Mouse (Mus musculus): ENCODE data around the gene Srbd1. TPM values are rescaled to one million over a fixed set of nuclear protein-coding genes. Genes with fewer than 3 reads are reported as not detected.

Srbd1 gene
- total RNA-seq, 2 experiments from 2014 or later, result 14.3 to 15.9 TPM

DNA sequence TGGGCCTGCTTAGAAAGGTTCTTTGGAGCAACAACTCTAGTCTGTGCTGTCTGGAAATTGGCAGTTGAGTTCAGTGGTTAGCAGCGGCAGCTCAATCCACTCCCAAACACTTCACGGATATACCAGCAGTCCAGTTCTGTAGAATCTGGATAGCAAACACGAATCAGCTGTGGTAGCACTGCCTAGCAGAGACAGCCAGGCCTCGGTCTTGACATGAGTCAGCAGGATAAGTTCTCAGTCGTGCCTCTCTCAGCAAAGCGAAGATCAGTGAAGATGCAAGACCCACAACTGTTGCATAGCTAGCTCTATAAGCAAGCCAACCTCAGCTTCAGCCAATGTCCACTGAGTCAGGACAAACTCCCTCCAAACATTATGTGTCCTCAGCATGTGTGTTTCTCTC is 142.9 kb downstream of the Srbd1 start:
- intact Hi-C loops (cut with DNase I), result no loop called here
- no peak for DNase-seq (ENCODE audit: extremely low spot score in 1 of 2, low spot score in 2 of 2)

DNA sequence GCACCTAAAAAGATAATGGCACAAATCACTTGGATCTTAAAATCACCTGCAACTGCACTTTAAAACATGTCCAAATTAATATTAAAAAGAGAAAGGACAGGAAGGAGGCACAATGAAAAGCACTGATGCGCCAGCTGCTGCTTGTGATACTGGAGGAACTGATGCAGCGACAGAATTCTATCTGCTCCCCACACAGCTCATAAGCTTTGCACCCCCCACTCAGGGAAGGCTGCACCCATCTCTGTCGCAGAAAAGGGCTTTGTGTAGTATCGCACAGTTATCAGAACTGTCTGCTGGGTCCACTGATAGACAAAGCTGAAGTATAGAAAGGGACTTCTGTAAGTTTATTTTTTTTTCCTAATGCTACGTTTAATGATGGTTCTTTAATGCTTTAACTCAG is 143.3 kb downstream of the Srbd1 start:
- DNase-seq (ENCODE audit: extremely low spot score in 1 of 2, low spot score in 2 of 2), result no peak
- intact Hi-C loops (cut with DNase I), result no loop called here

DNA sequence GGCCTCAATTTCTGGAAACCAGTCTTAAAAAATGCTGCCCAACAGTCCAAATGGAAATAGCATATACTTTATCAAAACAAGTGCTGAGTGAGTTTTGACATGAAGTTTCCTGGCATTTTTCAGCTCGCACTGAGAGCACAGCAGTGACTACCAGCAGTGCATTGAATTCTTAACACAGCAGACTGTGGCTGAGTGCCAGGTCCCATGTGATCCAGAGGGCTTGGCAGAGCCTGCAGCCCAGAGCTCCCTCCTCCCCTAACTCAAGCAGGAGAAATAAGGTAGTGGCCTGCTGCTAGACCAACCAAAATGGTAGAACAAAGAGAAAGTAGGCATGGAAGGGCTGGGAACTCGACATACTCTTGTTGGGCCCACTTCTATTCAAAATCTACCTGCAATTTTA is 149.2 kb downstream of the Srbd1 start:
- DNase-seq (ENCODE audit: extremely low spot score in 1 of 2, low spot score in 2 of 2), result peak; percentile 62 to 85
- intact Hi-C loops (cut with DNase I), result no loop called here

DNA sequence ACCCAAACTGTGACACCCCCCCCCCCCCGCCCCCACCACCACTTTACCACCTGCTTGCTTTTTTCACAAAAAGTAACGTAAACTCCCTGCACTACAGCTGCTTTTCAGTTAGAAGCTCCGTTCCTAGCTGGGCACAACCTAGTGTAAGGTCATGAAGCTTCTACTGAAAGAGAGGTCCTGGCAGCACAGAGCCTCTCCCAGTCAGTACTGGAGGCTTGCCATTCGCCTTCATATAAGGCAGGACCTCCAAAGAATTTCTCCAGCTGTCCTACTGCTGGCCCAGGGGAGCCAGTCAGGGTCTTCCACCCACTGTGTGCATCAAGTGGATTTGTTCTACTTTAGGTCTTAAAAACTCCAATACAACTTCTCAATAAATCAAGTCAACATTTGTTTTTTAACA is 149.9 kb downstream of the Srbd1 start:
- no peak for DNase-seq (ENCODE audit: extremely low spot score in 1 of 2, low spot score in 2 of 2)
- intact Hi-C loops (cut with DNase I), result no loop called here

DNA sequence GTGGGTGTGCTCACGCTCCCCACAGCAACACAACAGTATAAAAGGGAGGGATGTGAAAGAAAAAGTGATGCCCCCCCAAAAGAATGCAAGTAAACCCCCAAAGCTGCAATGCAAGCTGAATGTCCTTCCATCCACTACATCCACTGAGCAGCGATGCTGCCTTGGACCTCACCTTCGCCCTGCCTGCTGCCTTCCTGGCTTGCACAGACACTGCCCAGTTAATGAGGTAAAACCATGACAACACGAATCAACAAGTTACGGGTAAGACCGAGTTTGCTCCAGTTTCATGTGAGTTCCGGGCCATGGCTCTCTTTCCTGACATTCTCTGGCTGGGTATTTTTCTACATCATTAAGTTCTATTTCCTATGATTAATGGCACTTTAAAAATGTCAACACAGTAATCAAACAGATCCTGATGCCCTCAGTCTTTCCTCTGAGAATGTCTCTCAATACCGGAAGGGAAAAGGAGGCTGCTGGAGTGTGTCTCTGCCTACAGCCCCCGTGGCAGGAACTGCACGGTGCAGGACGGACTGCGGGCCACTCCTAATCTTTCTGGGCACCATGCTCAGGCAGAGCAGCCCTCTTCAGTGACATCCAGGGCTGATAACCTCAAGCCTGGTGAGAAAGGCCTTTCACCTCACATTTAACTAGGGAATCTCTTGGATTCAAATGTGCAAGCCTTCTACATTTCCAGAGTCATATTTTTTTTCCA is 155.8 kb downstream of the Srbd1 start:
- DNase-seq (ENCODE audit: extremely low spot score in 1 of 2, low spot score in 2 of 2), result no peak
- intact Hi-C loops (cut with DNase I), result no loop called here

DNA sequence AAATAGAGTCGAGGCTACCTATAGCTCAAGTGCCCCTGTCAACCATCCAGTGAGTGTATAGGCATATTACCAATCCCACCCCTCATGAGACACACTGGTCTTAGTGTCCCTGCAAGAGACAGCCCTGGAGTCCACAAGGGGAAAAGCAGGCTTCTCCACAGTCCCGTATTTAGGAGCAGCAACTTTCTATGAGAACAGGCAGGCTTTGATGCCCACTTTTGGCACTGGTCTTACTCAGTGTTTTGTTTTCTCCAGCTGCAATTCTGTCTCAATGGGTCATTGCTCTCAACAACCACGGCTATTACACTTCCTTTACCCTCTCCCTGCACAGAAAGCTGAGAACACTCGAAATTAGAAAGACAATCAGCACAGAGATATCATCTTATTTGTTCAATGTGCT is 157.4 kb downstream of the Srbd1 start:
- intact Hi-C loops (cut with DNase I), result no loop called here
- DNase-seq (ENCODE audit: extremely low spot score in 1 of 2, low spot score in 2 of 2), result no peak

DNA sequence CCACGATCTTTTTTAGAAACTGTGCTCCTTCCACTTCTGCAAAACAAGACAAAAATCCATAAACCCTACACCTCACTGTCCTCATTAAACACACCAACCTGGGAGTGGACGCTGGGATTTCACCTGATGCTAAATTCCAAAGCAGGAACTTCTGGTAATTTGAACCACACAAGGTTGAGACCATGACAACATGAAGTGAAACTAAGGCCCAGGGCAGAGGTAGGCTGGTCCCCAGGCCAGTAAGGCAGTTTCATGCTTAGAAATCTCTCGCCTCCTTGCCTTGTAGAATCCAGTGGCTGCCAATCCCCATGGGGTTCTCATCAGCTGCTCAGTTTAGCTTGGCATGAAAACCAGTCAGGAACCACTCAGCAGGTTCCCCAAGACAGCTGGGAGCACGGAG is 158.4 kb downstream of the Srbd1 start:
- intact Hi-C loops (cut with DNase I), result no loop called here

DNA sequence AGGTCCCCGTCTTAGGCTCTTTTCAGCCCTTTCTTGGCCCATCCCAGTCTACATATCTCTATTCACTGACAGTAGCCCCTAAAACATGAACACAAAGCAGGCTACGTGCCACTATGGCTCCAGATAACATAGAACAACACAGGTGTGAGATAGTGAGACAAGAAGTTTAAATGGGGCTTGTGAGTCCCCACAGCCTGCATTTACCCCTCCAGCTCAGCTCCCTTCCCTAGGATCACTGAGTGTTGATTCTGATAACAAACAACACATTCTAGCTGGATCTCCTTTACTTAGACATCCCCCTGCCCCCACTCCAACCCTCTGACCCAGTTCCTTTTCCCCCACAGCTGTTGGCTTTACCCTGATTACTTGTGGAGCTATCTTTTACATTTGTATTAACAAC is 158.8 kb downstream of the Srbd1 start:
- intact Hi-C loops (cut with DNase I), result no loop called here
- no peak for DNase-seq (ENCODE audit: extremely low spot score in 1 of 2, low spot score in 2 of 2)

More for the DNA sequence above, 158.4 kb downstream of the Srbd1 start:
- no peak for DNase-seq (ENCODE audit: extremely low spot score in 1 of 2, low spot score in 2 of 2)

DNA sequence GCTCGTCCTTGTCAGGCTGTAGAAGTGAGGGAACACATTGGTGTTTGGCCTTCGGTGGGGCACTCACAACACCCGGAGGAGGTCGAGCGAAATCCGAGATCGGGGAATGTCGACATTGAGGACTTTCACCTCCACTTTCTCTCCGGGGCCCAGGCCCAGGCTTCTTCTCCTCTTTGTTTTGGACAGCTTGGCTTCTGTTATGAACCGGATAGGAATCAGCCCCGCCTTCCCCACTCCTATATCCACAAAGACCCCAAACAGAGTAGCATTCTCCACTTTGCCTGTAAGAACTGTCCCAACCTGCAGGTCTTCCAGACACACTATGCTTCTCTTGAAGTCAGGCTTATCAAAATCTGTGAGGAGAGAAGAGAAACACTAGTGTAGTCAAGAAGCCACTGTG is 159.8 kb downstream of the Srbd1 start:
- intact Hi-C loops (cut with DNase I), result no loop called here

DNA sequence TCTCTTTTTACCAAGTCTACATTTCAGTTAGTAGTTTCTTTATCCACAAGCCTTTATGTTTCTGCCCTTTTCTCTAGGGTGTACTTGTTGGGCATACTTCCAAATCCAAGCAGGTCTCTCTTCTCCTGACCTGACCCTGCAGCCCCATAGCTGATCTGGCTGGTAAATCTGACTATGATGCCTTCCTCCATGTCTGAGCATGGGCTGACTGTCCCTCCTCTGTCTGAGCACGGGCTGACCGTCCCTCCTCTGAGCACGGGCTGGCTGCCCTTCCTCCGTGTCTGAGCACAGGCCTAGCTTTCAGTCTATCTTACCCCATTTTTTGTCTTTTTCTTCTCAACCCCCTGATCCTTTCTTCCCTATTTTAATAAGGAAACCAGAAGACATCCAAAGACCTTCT is 162.7 kb downstream of the Srbd1 start:
- no peak for DNase-seq (ENCODE audit: extremely low spot score in 1 of 2, low spot score in 2 of 2)
- intact Hi-C loops (cut with DNase I), result no loop called here

More for the DNA sequence above, 159.8 kb downstream of the Srbd1 start:
- DNase-seq (ENCODE audit: extremely low spot score in 1 of 2, low spot score in 2 of 2), result no peak

DNA sequence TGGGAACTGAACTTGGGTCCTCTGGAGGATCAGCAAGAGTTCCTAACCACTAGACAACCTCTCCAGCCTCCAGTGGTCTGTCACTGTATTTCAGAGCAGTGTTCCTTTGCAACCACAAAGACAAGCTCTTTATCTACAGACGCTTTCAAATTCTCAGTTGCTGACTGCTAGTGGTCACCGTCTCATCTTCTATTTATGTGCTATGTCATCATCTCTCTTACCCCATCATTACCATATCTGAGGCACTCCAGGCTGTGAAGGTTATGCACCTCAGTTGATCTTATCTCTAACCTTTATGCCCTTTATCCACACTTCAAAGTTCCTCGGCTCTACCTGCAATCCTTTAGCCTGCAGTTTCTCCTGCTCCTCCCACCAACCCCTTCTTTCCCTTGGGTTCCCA is 163.1 kb downstream of the Srbd1 start:
- intact Hi-C loops (cut with DNase I), result no loop called here
- DNase-seq (ENCODE audit: extremely low spot score in 1 of 2, low spot score in 2 of 2), result no peak

DNA sequence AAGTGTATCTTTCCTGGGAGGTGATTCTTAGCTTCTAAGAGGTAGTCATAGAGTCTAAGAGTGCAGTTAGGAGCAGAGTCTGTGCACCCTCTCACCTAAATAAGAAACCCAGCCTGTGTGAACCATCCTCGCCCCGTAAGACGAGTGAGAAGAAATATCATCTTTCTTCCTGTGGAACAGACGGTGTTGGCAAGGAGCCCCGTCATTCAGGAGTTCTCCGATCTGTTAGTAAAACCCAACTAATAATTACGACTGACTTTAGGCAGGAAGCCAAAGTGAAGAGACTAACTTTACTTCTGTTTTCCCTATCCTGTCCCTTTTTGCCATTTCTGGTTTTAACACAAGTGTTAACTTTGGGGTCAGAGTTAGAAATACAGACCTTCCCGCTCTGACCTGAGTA is 166.1 kb downstream of the Srbd1 start:
- no peak for DNase-seq (ENCODE audit: extremely low spot score in 1 of 2, low spot score in 2 of 2)
- intact Hi-C loops (cut with DNase I), result no loop called here

DNA sequence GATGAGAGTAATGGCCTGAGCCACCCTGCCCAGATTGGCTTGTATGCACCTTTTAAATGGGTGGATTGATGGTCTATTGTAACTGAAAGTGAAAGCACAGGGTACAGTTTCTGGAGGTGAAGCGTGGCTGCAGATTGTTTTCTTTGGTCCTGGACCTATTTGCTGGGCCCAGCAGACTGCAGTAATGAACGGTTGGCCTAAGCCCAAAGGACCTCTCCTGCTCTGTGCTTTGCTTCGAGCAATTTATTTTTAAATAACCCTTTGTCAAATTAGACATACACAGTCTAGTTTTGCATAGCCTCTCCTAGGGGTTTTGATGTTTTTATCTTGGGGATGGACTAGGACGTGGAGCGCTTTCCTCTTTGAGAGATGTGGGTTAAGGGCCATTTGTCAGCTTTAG is 169.9 kb downstream of the Srbd1 start:
- intact Hi-C loops (cut with DNase I), result no loop called here
- no peak for DNase-seq (ENCODE audit: extremely low spot score in 1 of 2, low spot score in 2 of 2)

DNA sequence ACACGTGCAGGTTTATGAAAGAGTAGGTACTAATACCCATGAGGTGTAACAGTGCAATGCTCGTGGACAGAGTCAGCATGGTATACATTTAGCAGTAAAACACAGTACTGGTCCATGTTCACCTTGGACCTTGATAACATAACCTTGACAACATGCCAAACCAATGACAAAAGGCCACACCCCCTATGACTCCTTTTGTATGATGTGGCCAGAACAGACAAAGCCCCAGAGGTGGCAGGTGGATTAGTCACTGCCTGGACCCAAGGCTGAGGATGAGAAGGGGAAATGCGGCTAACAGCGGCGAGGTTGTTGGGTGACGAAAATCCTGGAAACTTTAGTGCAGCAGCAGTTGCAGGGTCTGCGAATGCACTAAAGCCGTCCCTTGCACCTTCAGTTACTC is 170.4 kb downstream of the Srbd1 start:
- no peak for DNase-seq (ENCODE audit: extremely low spot score in 1 of 2, low spot score in 2 of 2)
- intact Hi-C loops (cut with DNase I), result no loop called here

DNA sequence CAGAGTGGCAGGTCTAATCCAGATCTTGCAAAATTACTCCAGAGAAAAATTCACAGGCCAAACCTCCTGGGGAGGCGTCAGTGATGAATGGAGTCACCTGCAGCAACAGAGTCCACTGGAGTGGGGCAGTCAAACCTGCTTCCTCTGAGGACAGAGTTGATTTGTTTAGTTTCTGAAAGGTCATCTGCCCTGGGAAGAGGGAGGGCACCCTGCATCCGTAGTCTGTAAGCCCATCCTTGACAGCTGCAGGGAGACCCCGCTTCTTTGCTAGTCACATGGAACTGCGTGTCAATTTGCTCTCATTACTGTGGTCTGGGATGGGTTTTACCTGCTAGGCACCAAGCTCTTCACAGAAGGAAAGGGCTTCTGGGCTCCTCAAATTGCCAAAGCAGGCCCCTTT is 173.9 kb downstream of the Srbd1 start:
- DNase-seq (ENCODE audit: extremely low spot score in 1 of 2, low spot score in 2 of 2), result no peak
- intact Hi-C loops (cut with DNase I), result no loop called here

DNA sequence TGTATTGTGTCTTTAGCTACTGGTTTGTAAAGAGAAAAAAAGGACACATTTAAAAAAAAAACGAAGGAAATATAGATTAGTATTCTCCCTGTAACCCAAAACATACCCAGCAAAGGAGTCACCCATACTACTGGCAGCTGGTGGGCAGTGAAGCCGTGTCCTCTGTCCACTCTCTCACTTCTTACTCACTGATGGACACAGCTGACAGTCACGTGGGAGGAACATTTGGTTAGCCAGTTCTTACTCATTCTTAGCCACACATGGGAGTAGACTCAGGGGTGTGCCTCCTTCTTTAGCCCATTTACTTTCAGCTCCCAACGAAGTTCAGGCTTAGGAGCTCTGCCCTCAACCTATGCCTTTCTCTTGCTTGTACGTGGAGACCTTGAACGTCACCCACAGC is 183.3 kb downstream of the Srbd1 start:
- no peak for DNase-seq (ENCODE audit: extremely low spot score in 1 of 2, low spot score in 2 of 2)
- intact Hi-C loops (cut with DNase I), result no loop called here

DNA sequence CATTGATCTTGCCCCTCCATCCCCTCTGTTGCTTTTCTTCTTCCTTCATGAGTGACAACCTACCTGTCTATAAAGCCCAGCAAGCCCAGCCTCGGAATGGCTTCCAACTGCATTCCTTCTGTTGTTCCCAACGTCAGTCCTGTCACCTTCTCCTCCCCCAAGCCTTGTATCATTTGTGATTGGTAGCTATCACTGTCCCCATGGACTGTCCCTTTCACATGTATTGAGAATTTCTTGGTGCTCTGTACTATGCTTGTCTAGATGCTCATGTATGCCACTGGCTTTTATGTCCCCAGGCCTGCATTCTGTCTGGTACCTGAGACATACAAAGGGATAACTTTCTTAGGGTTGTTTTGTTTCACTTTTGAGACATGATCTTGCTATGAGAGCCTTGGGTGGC is 193.2 kb downstream of the Srbd1 start:
- intact Hi-C loops (cut with DNase I), result no loop called here
- DNase-seq (ENCODE audit: extremely low spot score in 1 of 2, low spot score in 2 of 2), result no peak

DNA sequence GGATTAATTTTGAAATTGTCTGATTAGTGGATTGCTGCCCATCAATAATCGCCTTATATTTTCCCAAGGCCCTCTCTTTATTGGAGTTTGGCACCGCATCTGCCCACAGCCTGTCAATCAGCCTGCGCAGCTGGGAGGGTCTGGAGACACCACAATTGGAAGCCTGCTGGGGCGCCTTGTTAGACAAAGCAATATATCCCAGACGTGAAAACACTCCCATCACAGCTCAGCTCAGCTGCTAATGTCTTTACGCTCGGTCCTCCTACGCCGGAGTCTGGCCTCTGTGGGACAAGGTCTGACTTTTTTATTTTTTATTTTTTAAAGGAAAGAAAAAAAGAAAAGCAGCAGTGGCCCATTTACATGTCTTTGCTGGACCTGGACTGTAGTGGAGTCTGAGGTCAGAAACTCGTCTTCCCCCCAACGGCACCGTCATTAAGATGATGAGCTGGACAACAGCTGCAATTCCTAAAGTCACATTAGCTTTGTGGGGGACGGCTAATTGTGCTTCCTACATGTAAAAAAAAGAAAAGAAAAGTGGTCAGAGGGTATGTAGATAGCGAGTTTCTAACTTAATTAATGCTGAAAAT is 195.0 kb downstream of the Srbd1 start:
- intact Hi-C loops (cut with DNase I), result no loop called here
- DNase-seq (ENCODE audit: extremely low spot score in 1 of 2, low spot score in 2 of 2), result no peak

DNA sequence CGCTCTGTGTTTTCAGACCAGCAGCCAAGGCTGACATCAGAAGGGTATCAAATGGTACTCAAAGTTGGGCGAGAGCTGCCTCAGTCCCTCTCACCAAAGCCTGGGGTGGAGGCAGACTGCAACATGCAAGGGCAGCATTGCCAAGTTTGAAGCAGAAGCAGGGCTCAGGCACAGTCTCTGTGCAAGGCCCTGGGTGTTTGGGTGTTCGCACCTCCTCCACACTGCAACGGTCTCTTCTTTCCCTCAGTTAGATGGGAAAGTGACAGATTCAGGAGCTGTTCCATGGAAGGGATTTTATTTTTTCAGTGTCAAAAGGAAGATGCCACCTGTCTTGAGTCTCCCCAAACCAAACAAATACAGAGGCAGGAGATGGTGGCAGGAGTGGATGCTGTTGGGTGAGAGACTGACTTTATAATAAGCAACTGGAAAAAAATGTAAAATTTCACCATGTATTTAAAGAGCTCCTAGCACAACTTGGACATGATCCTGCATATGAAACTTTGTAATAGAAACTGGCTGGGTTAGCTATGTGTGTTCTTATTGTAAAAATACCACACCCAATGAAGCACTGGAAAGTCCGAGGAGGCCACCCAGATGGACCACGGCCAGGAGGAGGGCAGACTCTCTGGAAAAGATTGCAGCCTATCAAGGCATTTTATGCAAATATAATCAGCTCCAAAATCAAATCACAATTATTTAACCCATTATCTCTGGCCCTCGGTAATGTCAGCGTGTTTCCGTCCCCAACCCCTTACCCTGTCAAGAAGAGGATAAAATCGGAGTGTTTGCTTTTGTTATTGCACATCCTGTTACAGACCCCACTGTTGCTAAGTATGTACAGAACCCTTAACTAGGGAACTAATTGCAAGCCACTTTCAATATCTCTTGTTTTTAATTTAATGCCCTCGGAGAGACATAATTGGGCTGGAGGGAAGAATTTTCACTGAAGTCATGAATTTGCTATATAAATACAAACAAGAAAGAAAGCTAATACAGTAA is 195.8 kb downstream of the Srbd1 start:
- DNase-seq (ENCODE audit: extremely low spot score in 1 of 2, low spot score in 2 of 2), result peak in 1 of 2 experiments; percentile 58
- intact Hi-C loops (cut with DNase I), result no loop called here

DNA sequence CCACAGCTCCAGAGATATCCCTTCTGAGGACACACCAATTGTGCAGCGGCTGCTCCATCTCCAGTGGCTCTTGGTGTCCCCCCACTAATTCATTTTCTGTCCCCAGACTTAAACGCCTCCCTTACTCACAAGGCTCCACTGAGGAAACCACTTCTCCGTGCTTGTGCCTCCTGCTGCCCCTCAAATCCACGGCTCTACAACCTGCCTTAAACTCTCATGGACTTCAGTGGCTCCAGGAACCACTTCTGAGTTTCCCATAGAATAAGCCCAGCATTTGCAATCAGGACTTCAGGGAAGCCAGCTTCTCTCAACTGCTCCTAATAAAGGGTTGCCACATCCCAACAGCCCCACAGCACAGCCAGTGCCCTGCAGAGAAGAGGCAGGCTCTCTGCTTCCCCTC is 200.2 kb downstream of the Srbd1 start:
- DNase-seq (ENCODE audit: extremely low spot score in 1 of 2, low spot score in 2 of 2), result no peak
- intact Hi-C loops (cut with DNase I), result no loop called here

All from left cerebral cortex, postnatal 10 days (tissue).